Mouse (Mus musculus) spleen, adult 2 months (tissue): ENCODE results near the gene Tbc1d1.

ENCODE experiments used
- CTCF ChIP-seq: fragments of 200-500 bp; IDR thresholded peaks from 2 replicates; pipeline ENCODE4 v1.5.1; 2011; ENCODE audit warnings: mild to moderate bottlenecking, inconsistent platforms; ENCODE audit not compliant: insufficient read depth, insufficient read length, insufficient replicate concordance; ENCODE audit errors: extremely low read depth
- POLR2A ChIP-seq: fragments of 200-500 bp; IDR thresholded peaks from 2 replicates; pipeline ENCODE4 v1.6.1; 2011; ENCODE audit warnings: low read depth, low read length, inconsistent platforms

DNA sequence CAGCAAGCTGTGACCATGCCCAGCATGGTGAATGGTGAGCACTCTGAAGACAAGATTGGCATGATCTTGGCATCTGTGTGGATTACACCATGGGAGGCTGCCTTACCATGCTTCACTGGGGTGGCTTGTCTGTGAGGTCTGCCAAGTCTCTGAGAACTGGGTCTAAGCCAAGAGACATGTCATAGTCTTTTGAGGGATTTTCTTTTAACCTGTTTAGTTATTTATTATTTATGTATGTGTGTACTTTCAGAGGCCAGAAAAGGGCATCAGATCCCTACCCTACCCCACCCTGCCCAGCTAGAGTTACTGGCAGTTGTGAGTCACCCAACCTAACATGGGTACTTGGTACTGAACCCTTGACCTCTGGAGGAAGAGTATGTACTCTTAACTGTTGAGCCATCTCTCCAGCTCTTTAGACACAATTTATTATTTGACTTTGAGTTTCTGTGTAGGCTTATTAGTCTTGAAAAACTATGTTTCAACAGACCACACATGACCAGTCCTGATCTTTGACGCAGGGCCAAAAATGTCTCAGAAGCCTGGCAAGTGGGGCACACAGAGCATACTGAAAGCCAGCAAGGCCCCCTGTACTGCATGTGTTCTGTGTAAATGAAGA lies 40.3 kb downstream of the Tbc1d1 start:
- TF ChIP-seq POLR2A (no peak), CTCF (no peak)
